Mouse (Mus musculus) frontal cortex, postnatal 10 days (tissue): ENCODE data around the gene 4933407L21Rik.
"Not testable (repeated sequence)": the region's sequence is repeated elsewhere in the genome, so short reads cannot be mapped to it uniquely, and the experiment has no call there.

ENCODE experiments used
- DNase-seq, 2 experiments: peaks; one replicate each; pipeline ENCODE4 v3.0.0; 2022; ENCODE audit warnings: low spot score in 2 of 2, mixed read lengths in 1 of 2

4933407L21Rik gene

GRCm38 (mm10) chr1:85959129-85959888 lies 31.0 kb downstream of the 4933407L21Rik start:
- DNase-seq = no peak

DNA sequence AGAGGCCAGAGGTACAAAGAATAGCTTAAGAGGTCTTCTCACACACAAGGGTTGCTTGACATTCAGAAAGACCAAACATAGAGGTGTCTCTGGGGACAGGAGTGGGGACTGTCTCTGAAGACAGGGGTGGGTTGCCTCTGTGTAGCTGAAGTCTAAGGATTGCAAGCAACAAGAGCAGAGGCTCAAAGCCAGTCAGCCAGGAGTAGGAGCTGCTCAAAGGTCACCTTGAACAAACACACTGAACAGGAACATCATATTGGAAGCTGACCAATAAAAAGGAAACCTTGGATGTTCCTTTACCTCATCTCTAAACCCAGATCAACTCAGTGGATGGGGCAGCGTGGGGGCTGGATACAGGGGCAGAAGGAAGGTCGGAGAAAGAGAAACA lies 31.6 kb downstream of the 4933407L21Rik start:
- no peak for DNase-seq

DNA sequence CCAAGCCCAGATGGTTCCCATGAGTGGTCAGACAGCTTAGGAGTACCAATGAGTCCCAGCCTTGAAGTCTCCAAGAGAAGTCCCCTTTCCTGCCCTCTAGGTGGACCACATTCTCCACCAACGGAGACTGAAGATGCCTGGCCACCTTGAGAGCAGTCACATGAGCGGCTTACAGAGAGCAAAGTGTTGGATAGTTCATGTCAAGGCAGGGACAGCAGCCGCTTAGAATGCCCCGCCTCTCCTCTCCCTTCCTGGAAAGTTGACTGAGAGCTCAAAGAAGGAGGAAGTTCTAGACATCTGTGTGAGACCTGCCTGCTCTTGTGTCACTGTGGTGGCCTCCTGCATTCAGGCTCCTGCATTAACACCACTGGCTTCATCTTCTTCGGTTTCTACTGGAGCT lies 32.6 kb downstream of the 4933407L21Rik start, which contains the start of gene Gpr55:
TSS of gene Gpr55 (minus strand) at position 135 of the 400 bp plus-strand sequence.
- no peak for DNase-seq

GRCm38 (mm10) chr1:85962081-85962480 lies 33.8 kb downstream of the 4933407L21Rik start:
- no peak for DNase-seq

DNA sequence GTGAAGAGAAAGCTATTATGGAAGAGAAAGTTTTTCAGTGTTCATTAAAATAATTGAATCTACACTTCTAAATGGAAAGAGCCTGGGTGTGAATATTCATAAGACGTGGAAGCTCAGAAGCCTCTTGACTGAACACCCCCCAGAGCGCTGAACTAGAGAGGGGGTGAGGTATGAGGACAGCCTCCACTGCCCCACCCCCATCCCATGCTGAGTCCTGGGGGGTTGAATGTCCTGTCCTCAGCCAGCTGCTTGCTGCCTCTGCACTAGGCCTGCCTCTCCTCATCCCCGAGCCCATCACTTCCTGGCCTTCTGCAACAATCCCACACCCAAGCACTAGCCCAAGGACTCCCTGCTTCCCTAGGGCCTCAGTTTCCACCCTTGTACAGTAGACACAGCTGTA lies 37.6 kb downstream of the 4933407L21Rik start:
- DNase-seq = no peak

- DNase-seq = no peak
These were observed 40.8 kb downstream of the 4933407L21Rik start for GRCm38 (mm10) chr1:85969081-85969480.

DNA sequence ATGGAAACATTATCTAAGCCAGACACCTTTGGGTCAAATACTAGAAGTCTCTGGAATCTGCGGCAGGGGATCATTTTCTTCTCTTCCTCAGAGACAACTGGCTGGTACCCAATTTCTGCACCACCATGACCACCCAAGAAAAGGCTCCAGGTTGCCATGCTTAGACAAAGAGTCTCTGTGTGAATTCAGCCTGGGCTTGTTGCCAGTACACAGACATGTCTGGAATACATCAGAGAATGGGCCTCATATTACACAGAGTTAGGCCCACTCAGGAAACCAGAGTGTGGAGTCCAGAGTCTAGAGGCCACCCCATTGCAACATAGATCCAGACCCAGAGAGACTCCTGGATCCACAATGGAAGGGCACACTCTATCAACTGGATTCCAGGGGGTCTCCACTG lies 41.2 kb downstream of the 4933407L21Rik start:
- DNase-seq = peak; percentile 37 to 45

DNA sequence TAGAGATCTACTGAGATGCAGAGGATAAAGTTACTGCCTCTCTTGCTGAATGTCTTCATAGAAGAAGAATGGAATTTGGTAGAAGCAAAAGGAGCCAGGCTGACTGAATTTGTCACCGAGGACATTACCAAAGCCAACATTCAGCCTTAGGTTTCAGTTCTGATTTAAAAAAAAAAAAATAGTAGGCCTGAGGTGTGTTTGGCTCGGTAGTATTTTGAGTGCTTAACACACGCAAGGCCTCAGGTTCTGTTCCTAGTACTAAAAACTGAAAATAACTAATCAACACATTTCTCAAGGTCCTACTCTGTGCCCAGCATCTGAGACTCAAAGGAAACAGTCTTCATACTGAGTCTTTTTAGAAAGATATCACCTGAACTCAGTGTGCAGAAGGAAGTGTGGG lies 42.8 kb downstream of the 4933407L21Rik start:
- no peak for DNase-seq

GRCm38 (mm10) chr1:85972341-85972740 lies 44.1 kb downstream of the 4933407L21Rik start:
- DNase-seq = no peak

GRCm38 (mm10) chr1:85973468-85973877 lies 45.2 kb downstream of the 4933407L21Rik start:
- DNase-seq = no peak

GRCm38 (mm10) chr1:85977709-85978108 lies 49.4 kb downstream of the 4933407L21Rik start:
- DNase-seq = no peak

- DNase-seq = no peak
These were observed 53.6 kb downstream of the 4933407L21Rik start for GRCm38 (mm10) chr1:85981738-85982357.

GRCm38 (mm10) chr1:85985784-85986183 lies 57.5 kb downstream of the 4933407L21Rik start:
- DNase-seq = no peak

- DNase-seq = no peak
These were observed 60.1 kb downstream of the 4933407L21Rik start for GRCm38 (mm10) chr1:85988351-85988750.

DNA sequence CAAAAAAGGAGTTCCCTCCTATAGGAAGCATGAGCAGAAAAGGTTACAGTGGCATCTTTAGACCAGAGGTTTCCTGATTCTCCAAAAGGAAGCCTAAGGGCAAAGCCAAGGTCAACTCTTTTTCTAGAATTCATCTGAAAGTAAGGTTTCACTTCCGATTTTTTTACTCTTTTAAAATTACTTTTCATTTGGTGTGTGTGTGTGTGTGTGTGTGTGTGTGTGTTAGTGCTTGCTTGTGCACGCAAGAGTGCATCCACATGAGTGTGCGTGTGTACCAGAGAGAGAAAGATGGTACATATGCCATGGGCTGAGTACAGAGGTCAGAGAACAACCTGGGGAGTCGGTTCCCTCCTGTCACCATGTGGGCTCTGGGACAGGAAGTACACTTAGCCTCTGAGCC lies 60.6 kb downstream of the 4933407L21Rik start:
- DNase-seq = not testable (repeated sequence)
